Mouse (Mus musculus) midbrain, postnatal 0 days (tissue): ENCODE measurements around the gene Zcwpw1. TPM values are rescaled to one million over a fixed set of nuclear protein-coding genes. Genes with fewer than 3 reads are reported as not detected.

Source experiments
- ATAC-seq: fragments of 200-750 bp; cut with Nextera tagmentation; 2 replicates; pipeline ENCODE4 v1.8.0; 2017; ENCODE audit warnings: moderate number of reproducible peaks, mild to moderate bottlenecking, moderate TSS enrichment, moderate library complexity; ENCODE audit not compliant: low FRiP score
- DNase-seq: peaks from one replicate; pipeline ENCODE4 v3.0.0-alpha.2; 2015; ENCODE audit warnings: low spot score
- H3K27ac ChIP-seq: fragments of 300-500 bp; sonication (generic); 2 replicates; pipeline ENCODE4 v1.5.1; 2014; ENCODE audit warnings: low read depth, mild to moderate bottlenecking, low read length, mixed read lengths
- H3K27me3 ChIP-seq: fragments of 300-500 bp; sonication (generic); 2 replicates; pipeline ENCODE4 v1.6.1; 2014; ENCODE audit warnings: low read length, control low read depth, mixed read lengths; ENCODE audit not compliant: insufficient read depth
- H3K36me3 ChIP-seq: fragments of 300-500 bp; sonication (generic); 2 replicates; pipeline ENCODE4 v1.6.1; 2014; ENCODE audit warnings: low read length, control low read depth, mixed read lengths; ENCODE audit not compliant: insufficient read depth
- H3K4me1 ChIP-seq: fragments of 300-500 bp; sonication (generic); 2 replicates; pipeline ENCODE4 v1.6.1; 2014; ENCODE audit warnings: mild to moderate bottlenecking, control low read depth, antibody characterized with exemption, low read length, mixed read lengths; ENCODE audit not compliant: insufficient read depth
- H3K4me2 ChIP-seq: fragments of 300-500 bp; sonication (generic); 2 replicates; pipeline ENCODE4 v1.6.1; 2014; ENCODE audit warnings: low read depth, mild to moderate bottlenecking, low read length, mixed read lengths; ENCODE audit not compliant: poor library complexity, severe bottlenecking
- H3K4me3 ChIP-seq: fragments of 300-500 bp; sonication (generic); 2 replicates; pipeline ENCODE4 v1.5.1; 2014; ENCODE audit warnings: low read depth, mild to moderate bottlenecking, low read length, moderate library complexity
- H3K9ac ChIP-seq: fragments of 300-500 bp; sonication (generic); replicated peaks from 2 replicates; pipeline ENCODE4 v1.6.1; 2014; ENCODE audit warnings: mild to moderate bottlenecking, low read length, moderate library complexity, mixed read lengths; ENCODE audit not compliant: poor library complexity, severe bottlenecking
- H3K9me3 ChIP-seq: fragments of 300-500 bp; sonication (generic); 2 replicates; pipeline ENCODE4 v1.6.1; 2016; ENCODE audit warnings: low read length, control low read depth
- CTCF ChIP-seq: IDR thresholded peaks from 2 replicates; pipeline ENCODE4 v1.5.1; 2016; ENCODE audit warnings: antibody characterized with exemption, mild to moderate bottlenecking
- WGBS: fragments of 180-500 bp; shearing (Covaris S2); extraction: QIAGEN DNeasy Blood & Tissue Kit; methylation state at CpG from one replicate; pipeline ENCODE4 v1.1.7; 2014; 5-methylcytosine and 5-hydroxymethylcytosine counted together
- polyA plus RNA-seq: library from polyadenylated mRNA; unstranded; fragments of >200 nt; fragmentation: Nextera tagmentation; extraction: Ambion mirVana; gene quantifications from 2 replicates; pipeline ENCODE4 v1.2.1, GENCODE M21; 2015
- total RNA-seq: library from RNA; depleted of rRNA; stranded (reverse); fragments of >200 nt; gene quantifications from 2 replicates; pipeline ENCODE4 v1.2.3, GENCODE M21; 2014

The Zcwpw1 gene
- total and polyA plus RNA-seq, 2 experiments from 2014 or later: 5.8 to 9.0 TPM

- Histone ChIP-seq H3K4me3 (peak overlapping the region; percentile 77), H3K27ac (peak overlapping the region; percentile 91; the same call in 1 of the 2 replicates), H3K4me2 (peak overlapping the region; percentile 77), H3K4me1 (peaks cover 18% of the 10 kb centered on the region), H3K36me3 (no peaks in the 10 kb centered on the region), H3K27me3 (no peaks in the 10 kb centered on the region), H3K9me3 (no peaks in the 10 kb centered on the region), H3K9ac (peak overlapping the region; percentile 91; the same call in 1 of the 2 replicates)
- no peak for TF ChIP-seq CTCF
- ATAC-seq (no peak), DNase-seq (no peak)
- 72% methylated on average over 10 of the region's 10 CpGs for WGBS
These were observed 45.5 kb upstream of the Zcwpw1 start for GRCm38 (mm10) chr5:137742048-137742447.

DNA sequence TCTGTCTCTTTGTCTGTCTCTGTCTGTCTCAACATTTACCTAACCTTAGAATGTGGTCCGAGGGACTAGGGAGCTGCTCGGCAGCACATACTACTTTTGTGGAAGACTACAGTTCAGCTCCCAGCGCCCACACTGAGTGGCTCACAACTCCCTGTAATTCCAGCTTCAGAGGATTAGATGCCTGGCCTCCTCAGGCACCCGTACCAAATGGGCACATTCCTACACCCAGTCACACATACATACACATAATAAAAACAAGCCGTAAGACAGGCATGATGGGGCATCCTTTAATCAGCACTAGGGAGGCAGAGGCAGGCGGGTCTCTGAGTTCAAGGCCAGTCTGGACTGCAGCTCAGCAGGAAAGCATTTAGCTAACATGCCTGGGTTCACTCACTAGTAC lies 44.8 kb upstream of the Zcwpw1 start:
- TF ChIP-seq CTCF: no peak
- no peaks in the 10 kb centered on the region for H3K27me3 ChIP-seq
- WGBS: 94% methylated on average over 6 of the region's 6 CpGs
- H3K9me3 ChIP-seq: no peaks in the 10 kb centered on the region
- peaks cover 14% of the 10 kb centered on the region for H3K4me1 ChIP-seq
- no peak overlapping the region for H3K4me2 ChIP-seq
- DNase-seq: no peak
- no peak for ATAC-seq
- H3K9ac ChIP-seq: no peak overlapping the region
- no peak overlapping the region for H3K27ac ChIP-seq
- no peaks in the 10 kb centered on the region for H3K36me3 ChIP-seq
- no peak overlapping the region for H3K4me3 ChIP-seq

GRCm38 (mm10) chr5:137744197-137744596 lies 43.4 kb upstream of the Zcwpw1 start:
- H3K4me2 ChIP-seq: no peak overlapping the region
- no peak for TF ChIP-seq CTCF
- no peak overlapping the region for H3K27ac ChIP-seq
- DNase-seq: no peak
- no peaks in the 10 kb centered on the region for H3K36me3 ChIP-seq
- ATAC-seq: no peak
- H3K4me3 ChIP-seq: no peak overlapping the region
- 81% methylated on average over 5 of the region's 7 CpGs for WGBS
- no peaks in the 10 kb centered on the region for H3K9me3 ChIP-seq
- H3K9ac ChIP-seq: no peak overlapping the region
- peaks cover 7% of the 10 kb centered on the region; the same call in 1 of the 2 replicates for H3K4me1 ChIP-seq
- H3K27me3 ChIP-seq: no peaks in the 10 kb centered on the region

- Histone ChIP-seq H3K36me3 (no peaks in the 10 kb centered on the region), H3K9ac (peak within 1 kb of the TSS; percentile 70), H3K9me3 (no peaks in the 10 kb centered on the region), H3K27me3 (no peaks in the 10 kb centered on the region), H3K27ac (peak within 1 kb of the TSS; percentile 72), H3K4me2 (peak within 1 kb of the TSS; percentile 99), H3K4me1 (peaks cover 5% of the 10 kb centered on the region; the same call in 1 of the 2 replicates), H3K4me3 (peak within 1 kb of the TSS; percentile 60)
- WGBS: 4% methylated on average over 28 of the region's 28 CpGs
- TF ChIP-seq CTCF: no peak
- ATAC-seq: peak; percentile 50
- peak; percentile 94 for DNase-seq
These were observed 42.1 kb upstream of the Zcwpw1 start, which contains the start of gene Tsc22d4 for GRCm38 (mm10) chr5:137745214-137746171. TSS of gene Tsc22d4 (plus strand) at chr5:137745730.

DNA sequence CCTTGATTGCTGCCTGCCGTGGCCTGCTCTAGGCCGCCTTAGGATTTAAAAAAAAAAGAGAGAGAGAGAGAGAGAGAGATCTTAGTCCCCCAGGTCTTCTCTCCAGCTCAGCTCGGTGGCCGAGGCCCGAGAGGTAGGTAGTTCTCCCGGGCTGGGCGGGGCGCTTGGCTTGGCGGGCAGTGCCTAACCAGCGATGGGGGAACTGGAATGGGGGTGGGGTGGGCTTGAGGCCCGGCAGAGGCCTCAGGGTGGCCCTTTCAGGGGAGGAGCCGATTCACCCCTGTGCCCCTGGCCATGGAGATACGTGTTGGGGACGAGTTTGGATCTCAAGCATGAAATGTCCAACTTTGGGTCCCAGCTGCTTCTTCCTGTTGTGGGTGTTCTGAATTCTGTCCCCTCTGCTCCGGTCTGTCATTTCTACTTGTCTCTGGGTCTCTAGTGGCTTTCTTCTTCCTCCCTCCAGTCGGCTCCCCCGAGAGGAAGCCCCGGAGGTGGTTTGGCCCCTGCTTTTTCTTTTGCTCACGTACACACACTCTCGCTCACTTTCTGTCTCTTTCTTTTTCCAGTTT lies 41.2 kb upstream of the Zcwpw1 start:
- H3K9me3 ChIP-seq: no peaks in the 10 kb centered on the region
- H3K36me3 ChIP-seq: peaks cover 5% of the 10 kb centered on the region; the same call in 1 of the 2 replicates
- no peak for TF ChIP-seq CTCF
- peak overlapping the region; percentile 70 for H3K9ac ChIP-seq
- WGBS: 2% methylated on average over 19 of the region's 20 CpGs
- peak overlapping the region; percentile 60 for H3K4me3 ChIP-seq
- H3K27me3 ChIP-seq: no peaks in the 10 kb centered on the region
- H3K4me2 ChIP-seq: peak overlapping the region; percentile 99
- ATAC-seq (no peak), DNase-seq (no peak)
- H3K27ac ChIP-seq: peak overlapping the region; percentile 72
- peaks cover 5% of the 10 kb centered on the region; the same call in 1 of the 2 replicates for H3K4me1 ChIP-seq
